Mouse (Mus musculus) hindbrain, embryonic 12.5 days (tissue): Measurements from ENCODE around the gene Ppox. TPM values are rescaled to one million over a fixed set of nuclear protein-coding genes. Genes with fewer than 3 reads are reported as not detected.
"Not testable (repeated sequence)": the region's sequence is repeated elsewhere in the genome, so short reads cannot be mapped to it uniquely, and the experiment has no call there.

Experiments
- ATAC-seq: fragments of 200-750 bp; cut with Nextera tagmentation; 2 replicates; pipeline ENCODE4 v1.8.0; 2017; ENCODE audit warnings: moderate TSS enrichment; ENCODE audit not compliant: low FRiP score
- H3K27ac ChIP-seq: fragments of 300-500 bp; sonication (generic); 2 replicates; pipeline ENCODE4 v1.5.1; 2016; ENCODE audit warnings: mild to moderate bottlenecking
- H3K27me3 ChIP-seq: fragments of 300-500 bp; sonication (generic); 2 replicates; pipeline ENCODE4 v1.6.1; 2016; ENCODE audit warnings: mild to moderate bottlenecking
- H3K36me3 ChIP-seq: fragments of 300-500 bp; sonication (generic); 2 replicates; pipeline ENCODE4 v1.6.1; 2016; ENCODE audit warnings: mild to moderate bottlenecking
- H3K4me1 ChIP-seq: fragments of 300-500 bp; sonication (generic); 2 replicates; pipeline ENCODE4 v1.6.1; 2016
- H3K4me2 ChIP-seq: fragments of 300-500 bp; sonication (generic); replicated peaks from 2 replicates; pipeline ENCODE4 v1.6.1; 2016; ENCODE audit warnings: mild to moderate bottlenecking
- H3K4me3 ChIP-seq: fragments of 300-500 bp; sonication (generic); 2 replicates; pipeline ENCODE4 v1.5.1; 2016; ENCODE audit warnings: mild to moderate bottlenecking
- H3K9ac ChIP-seq: fragments of 300-500 bp; sonication (generic); 2 replicates; pipeline ENCODE4 v1.6.1; 2016; ENCODE audit warnings: mild to moderate bottlenecking, moderate library complexity
- H3K9me3 ChIP-seq: fragments of 300-500 bp; sonication (generic); replicated peaks from 2 replicates; pipeline ENCODE4 v1.6.1; 2016; ENCODE audit warnings: mild to moderate bottlenecking
- WGBS: fragments of 180-500 bp; shearing (Covaris S2); methylation state at CpG from one replicate; pipeline ENCODE4 v1.1.7; 2016; 5-methylcytosine and 5-hydroxymethylcytosine counted together
- polyA plus RNA-seq: library from polyadenylated mRNA; unstranded; fragments of >200 nt; fragmentation: Nextera tagmentation; extraction: Ambion mirVana; gene quantifications from 2 replicates; pipeline ENCODE4 v1.2.1, GENCODE M21; 2016

The Ppox gene
- 60.5 and 60.9 TPM in 2 replicates for polyA plus RNA-seq

- peaks cover 56% of the 10 kb centered on the region for H3K36me3 ChIP-seq
- WGBS = under 1% methylated on average over 26 of the region's 26 CpGs
- peak; percentile 98 for ATAC-seq
These were observed at the start of gene Ppox for GRCm38 (mm10) chr1:171280916-171281527. Gene Ppox (minus strand): TSS chr1:171281186.

GRCm38 (mm10) chr1:171330216-171330560 lies 49.2 kb upstream of the Ppox start:
- peak overlapping the region; percentile 81 for H3K4me2 ChIP-seq
- 0 out of 2 replicates have a peak, but pooled peaks have one; percentile 20 for ATAC-seq
- peaks cover 4% of the 10 kb centered on the region; the same call in 1 of the 2 replicates for H3K36me3 ChIP-seq
- under 1% methylated on average over 4 of the region's 4 CpGs for WGBS
- peak overlapping the region; percentile 91 for H3K9ac ChIP-seq
- no peaks in the 10 kb centered on the region for H3K9me3 ChIP-seq
- H3K27me3 ChIP-seq = no peaks in the 10 kb centered on the region
- peak overlapping the region; percentile 77 for H3K4me3 ChIP-seq
- H3K27ac ChIP-seq = peak overlapping the region; percentile 99
- H3K4me1 ChIP-seq = peaks cover 37% of the 10 kb centered on the region

More at GRCm38 (mm10) chr1:171280916-171281527, at the start of gene Ppox:
- H3K9ac ChIP-seq = peak within 1 kb of the TSS; percentile 79
- H3K4me3 ChIP-seq = peak within 1 kb of the TSS; percentile 67
- H3K4me1 ChIP-seq = peaks cover 29% of the 10 kb centered on the region
- peak within 1 kb of the TSS; percentile 77 for H3K4me2 ChIP-seq
- no peaks in the 10 kb centered on the region for H3K27me3 ChIP-seq
- H3K27ac ChIP-seq = peak within 1 kb of the TSS; percentile 78
- H3K9me3 ChIP-seq = no peaks in the 10 kb centered on the region

GRCm38 (mm10) chr1:171329433-171330215 lies 48.6 kb upstream of the Ppox start:
- no peaks in the 10 kb centered on the region for H3K9me3 ChIP-seq
- peak overlapping the region; percentile 91 for H3K9ac ChIP-seq
- ATAC-seq = peak; percentile 90
- peaks cover 37% of the 10 kb centered on the region for H3K4me1 ChIP-seq
- peak overlapping the region; percentile 81 for H3K4me2 ChIP-seq
- no peaks in the 10 kb centered on the region for H3K27me3 ChIP-seq
- 2% methylated on average over 44 of the region's 61 CpGs for WGBS
- H3K27ac ChIP-seq = peak overlapping the region; percentile 99
- peak overlapping the region; percentile 77 for H3K4me3 ChIP-seq
- peaks cover 4% of the 10 kb centered on the region; the same call in 1 of the 2 replicates for H3K36me3 ChIP-seq

GRCm38 (mm10) chr1:171328839-171329432 lies 48.0 kb upstream of the Ppox start, which contains the start of gene Dedd:
Gene Dedd (plus strand): TSS chr1:171329145.
- peaks cover 37% of the 10 kb centered on the region for H3K4me1 ChIP-seq
- H3K36me3 ChIP-seq = peaks cover 4% of the 10 kb centered on the region; the same call in 1 of the 2 replicates
- peak within 1 kb of the TSS; percentile 91 for H3K9ac ChIP-seq
- peak; percentile 96 for ATAC-seq
- peak within 1 kb of the TSS; percentile 99 for H3K27ac ChIP-seq
- no peaks in the 10 kb centered on the region for H3K9me3 ChIP-seq
- H3K4me2 ChIP-seq = peak within 1 kb of the TSS; percentile 81
- WGBS = under 1% methylated on average over 38 of the region's 48 CpGs
- H3K4me3 ChIP-seq = peak within 1 kb of the TSS; percentile 77
- H3K27me3 ChIP-seq = no peaks in the 10 kb centered on the region

GRCm38 (mm10) chr1:171328244-171328643 lies 47.3 kb upstream of the Ppox start:
- H3K9ac ChIP-seq = peak overlapping the region; percentile 91
- peak overlapping the region; percentile 99 for H3K27ac ChIP-seq
- no peaks in the 10 kb centered on the region for H3K36me3 ChIP-seq
- no peak for ATAC-seq
- H3K4me3 ChIP-seq = peak overlapping the region; percentile 77
- WGBS = 37% methylated on average over 9 of the region's 9 CpGs
- H3K4me2 ChIP-seq = peak overlapping the region; percentile 81
- no peaks in the 10 kb centered on the region for H3K27me3 ChIP-seq
- H3K9me3 ChIP-seq = no peaks in the 10 kb centered on the region
- peaks cover 33% of the 10 kb centered on the region for H3K4me1 ChIP-seq

GRCm38 (mm10) chr1:171326588-171326987 lies 45.6 kb upstream of the Ppox start:
- not testable (repeated sequence) for H3K27ac ChIP-seq, ATAC-seq, H3K27me3 ChIP-seq, H3K4me3 ChIP-seq, H3K9ac ChIP-seq, H3K4me2 ChIP-seq, H3K36me3 ChIP-seq, H3K9me3 ChIP-seq
- WGBS = 96% methylated on average over 4 of the region's 4 CpGs
- peaks cover 28% of the 10 kb centered on the region for H3K4me1 ChIP-seq

- Histone ChIP-seq H3K9ac (no peak overlapping the region), H3K9me3 (no peaks in the 10 kb centered on the region), H3K4me2 (no peak overlapping the region), H3K36me3 (no peaks in the 10 kb centered on the region), H3K4me3 (no peak overlapping the region), H3K4me1 (peaks cover 19% of the 10 kb centered on the region), H3K27me3 (no peaks in the 10 kb centered on the region), H3K27ac (no peak overlapping the region)
- no peak for ATAC-seq
- 78% methylated on average over 2 of the region's 2 CpGs for WGBS
These were observed 44.6 kb upstream of the Ppox start for GRCm38 (mm10) chr1:171325571-171325970.

- H3K27me3 ChIP-seq = no peaks in the 10 kb centered on the region
- no peak overlapping the region for H3K4me3 ChIP-seq
- no peaks in the 10 kb centered on the region for H3K36me3 ChIP-seq
- H3K9me3 ChIP-seq = no peaks in the 10 kb centered on the region
- no peak overlapping the region for H3K9ac ChIP-seq
- ATAC-seq = 0 out of 2 replicates have a peak, but pooled peaks have one; percentile 46
- no peaks in the 10 kb centered on the region; the same call in 1 of the 2 replicates for H3K4me1 ChIP-seq
- no peak overlapping the region for H3K27ac ChIP-seq
- WGBS = 74% methylated on average over 1 of the region's 1 CpGs
- H3K4me2 ChIP-seq = no peak overlapping the region
These were observed 41.0 kb upstream of the Ppox start for GRCm38 (mm10) chr1:171322012-171322411.

- no peaks in the 10 kb centered on the region for H3K4me1 ChIP-seq
- no peaks in the 10 kb centered on the region for H3K9me3 ChIP-seq
- no peak overlapping the region for H3K27ac ChIP-seq
- no peak overlapping the region for H3K9ac ChIP-seq
- H3K36me3 ChIP-seq = no peaks in the 10 kb centered on the region
- ATAC-seq = no peak
- H3K4me2 ChIP-seq = no peak overlapping the region
- H3K27me3 ChIP-seq = no peaks in the 10 kb centered on the region
- H3K4me3 ChIP-seq = no peak overlapping the region
These were observed 40.4 kb upstream of the Ppox start for GRCm38 (mm10) chr1:171321415-171321814.

GRCm38 (mm10) chr1:171320151-171320550 lies 39.2 kb upstream of the Ppox start:
- Histone ChIP-seq H3K4me2 (no peak overlapping the region; the same call in 1 of the 2 replicates), H3K27me3 (no peaks in the 10 kb centered on the region), H3K4me3 (no peak overlapping the region), H3K9ac (0 out of 2 replicates have a peak overlapping the region, but pooled peaks have one; percentile 18), H3K36me3 (no peaks in the 10 kb centered on the region), H3K9me3 (no peaks in the 10 kb centered on the region), H3K4me1 (no peaks in the 10 kb centered on the region), H3K27ac (no peak overlapping the region)
- 17% methylated on average over 5 of the region's 5 CpGs for WGBS
- ATAC-seq = no peak

- no peak overlapping the region for H3K4me3 ChIP-seq
- H3K4me1 ChIP-seq = no peaks in the 10 kb centered on the region
- 16% methylated on average over 7 of the region's 7 CpGs for WGBS
- no peak overlapping the region for H3K27ac ChIP-seq
- no peak overlapping the region; the same call in 1 of the 2 replicates for H3K4me2 ChIP-seq
- no peaks in the 10 kb centered on the region for H3K36me3 ChIP-seq
- no peak for ATAC-seq
- H3K27me3 ChIP-seq = no peaks in the 10 kb centered on the region
- H3K9me3 ChIP-seq = no peaks in the 10 kb centered on the region
- 0 out of 2 replicates have a peak overlapping the region, but pooled peaks have one; percentile 18 for H3K9ac ChIP-seq
These were observed 38.8 kb upstream of the Ppox start for GRCm38 (mm10) chr1:171319748-171320147.

- H3K4me3 ChIP-seq = no peak overlapping the region
These were observed 28.3 kb upstream of the Ppox start for GRCm38 (mm10) chr1:171309321-171309720.

More at GRCm38 (mm10) chr1:171309321-171309720, 28.3 kb upstream of the Ppox start:
- Histone ChIP-seq H3K36me3 (no peaks in the 10 kb centered on the region), H3K9me3 (no peaks in the 10 kb centered on the region), H3K27me3 (0 out of 2 replicates have a peak, but pooled peaks cover 5% of the 10 kb centered on the region), H3K27ac (no peak overlapping the region), H3K4me2 (no peak overlapping the region), H3K9ac (no peak overlapping the region), H3K4me1 (no peaks in the 10 kb centered on the region)
- 72% methylated on average over 2 of the region's 2 CpGs for WGBS
- ATAC-seq = no peak
